Mouse (Mus musculus) C2C12 (cell line): ENCODE measurements at regions not wholly inside any gene's neighbourhood (a gene's known extent, or its start where the extent isn't known, plus 50 kb on each side); places are given as distances from the start of the nearest gene placed in this dataset.

ENCODE experiments used
- H3K27me3 ChIP-seq: one replicate; pipeline ENCODE4 v1.6.1; 2011; ENCODE audit not compliant: control insufficient read depth, insufficient read depth, insufficient read length
- H3K36me3 ChIP-seq: one replicate; pipeline ENCODE4 v1.6.1; 2011; ENCODE audit not compliant: control insufficient read depth, insufficient read depth
- H3K4me3 ChIP-seq: one replicate; pipeline ENCODE4 v1.5.1; 2011; ENCODE audit warnings: mild to moderate bottlenecking, control low read depth; ENCODE audit not compliant: poor library complexity, insufficient read depth, severe bottlenecking
- H3K79me2 ChIP-seq: one replicate; pipeline ENCODE4 v1.6.1; 2011; ENCODE audit not compliant: control insufficient read depth, insufficient read depth
- H3K79me3 ChIP-seq: one replicate; pipeline ENCODE4 v1.6.1; 2011; ENCODE audit warnings: low read depth, control low read depth
- H3ac ChIP-seq: one replicate; pipeline ENCODE3; 2011; ENCODE audit warnings: low read depth; ENCODE audit not compliant: control insufficient read depth, insufficient read length
- CEBPB ChIP-seq: IDR thresholded peaks from one replicate; pipeline ENCODE4 v1.6.1; 2011; ENCODE audit warnings: low read depth, mild to moderate bottlenecking, control low read depth, moderate library complexity
- CTCF ChIP-seq: IDR thresholded peaks from one replicate; pipeline ENCODE4 v1.5.1; 2011; ENCODE audit not compliant: control insufficient read depth, insufficient read depth, insufficient read length
- FOSL1 ChIP-seq: IDR thresholded peaks from one replicate; pipeline ENCODE4 v1.8.0; 2011; ENCODE audit warnings: mild to moderate bottlenecking, low read length; ENCODE audit not compliant: poor library complexity, insufficient read depth, severe bottlenecking
- MAX ChIP-seq: IDR thresholded peaks from one replicate; pipeline ENCODE4 v1.6.1; 2011; ENCODE audit warnings: mild to moderate bottlenecking, control low read depth
- MYOD1 ChIP-seq: IDR thresholded peaks from one replicate; pipeline ENCODE4 v1.6.1; 2011; ENCODE audit warnings: low read depth; ENCODE audit not compliant: control insufficient read depth, insufficient read length
- MYOG ChIP-seq: IDR thresholded peaks from one replicate; pipeline ENCODE4 v1.6.1; 2011; ENCODE audit not compliant: control insufficient read depth, insufficient read length; ENCODE audit errors: extremely low read depth
- USF1 ChIP-seq: IDR thresholded peaks from one replicate; pipeline ENCODE4 v1.6.1; 2011; ENCODE audit warnings: low read depth, mild to moderate bottlenecking, control low read depth, moderate library complexity

- no peaks in the 10 kb centered on the region for H3K27me3 ChIP-seq
- no peak overlapping the region for H3ac ChIP-seq
- TF ChIP-seq MAX (no peak), MYOG (no peak), USF1 (no peak), CTCF (no peak), MYOD1 (no peak), FOSL1 (no peak), CEBPB (no peak)
- no peaks in the 10 kb centered on the region for H3K36me3 ChIP-seq
- no peaks in the 10 kb centered on the region for H3K79me2 ChIP-seq
- no peaks in the 10 kb centered on the region for H3K79me3 ChIP-seq
- H3K4me3 ChIP-seq, result no peak overlapping the region
Observed at GRCm38 (mm10) chr13:71747003-71747965, 216.2 kb downstream of the Irx1 start.

GRCm38 (mm10) chr13:71746534-71746933 lies 217.0 kb downstream of the Irx1 start:
- Histone ChIP-seq H3K79me3 (no peaks in the 10 kb centered on the region), H3K4me3 (no peak overlapping the region), H3K36me3 (no peaks in the 10 kb centered on the region), H3K79me2 (no peaks in the 10 kb centered on the region), H3K27me3 (no peaks in the 10 kb centered on the region), H3ac (no peak overlapping the region)
- TF ChIP-seq MYOD1 (no peak), MYOG (no peak), MAX (no peak), CEBPB (no peak), CTCF (no peak), FOSL1 (no peak), USF1 (no peak)

- TF ChIP-seq MAX, result no peak
- TF ChIP-seq MYOG, result no peak
- TF ChIP-seq CTCF, result no peak
- no peak for TF ChIP-seq MYOD1
- no peak for TF ChIP-seq FOSL1
- no peak for TF ChIP-seq CEBPB
- no peak for TF ChIP-seq USF1
- H3K79me3 ChIP-seq, result no peaks in the 10 kb centered on the region
- H3K79me2 ChIP-seq, result no peaks in the 10 kb centered on the region
- H3K27me3 ChIP-seq, result no peaks in the 10 kb centered on the region
- H3K36me3 ChIP-seq, result no peaks in the 10 kb centered on the region
- no peak overlapping the region for H3ac ChIP-seq
- no peak overlapping the region for H3K4me3 ChIP-seq
Observed at GRCm38 (mm10) chr13:71736821-71737345, 226.6 kb downstream of the Irx1 start.

GRCm38 (mm10) chr13:71734261-71734660 lies 229.3 kb downstream of the Irx1 start:
- H3K4me3 ChIP-seq, result no peak overlapping the region
- H3K79me2 ChIP-seq, result no peaks in the 10 kb centered on the region
- TF ChIP-seq CEBPB, result no peak
- no peak for TF ChIP-seq MYOG
- H3K27me3 ChIP-seq, result no peaks in the 10 kb centered on the region
- no peak overlapping the region for H3ac ChIP-seq
- H3K79me3 ChIP-seq, result no peaks in the 10 kb centered on the region
- H3K36me3 ChIP-seq, result no peaks in the 10 kb centered on the region

GRCm38 (mm10) chr13:71733360-71733759 lies 230.2 kb downstream of the Irx1 start:
- Histone ChIP-seq H3K4me3 (no peak overlapping the region), H3ac (no peak overlapping the region), H3K36me3 (no peaks in the 10 kb centered on the region), H3K79me3 (no peaks in the 10 kb centered on the region), H3K79me2 (no peaks in the 10 kb centered on the region), H3K27me3 (no peaks in the 10 kb centered on the region)
- TF ChIP-seq MYOD1 (no peak), FOSL1 (no peak), CTCF (no peak), USF1 (no peak), CEBPB (no peak), MYOG (no peak), MAX (no peak)

GRCm38 (mm10) chr13:71732903-71733302 lies 230.6 kb downstream of the Irx1 start:
- Histone ChIP-seq H3K79me3 (no peaks in the 10 kb centered on the region), H3K4me3 (no peak overlapping the region), H3K79me2 (no peaks in the 10 kb centered on the region), H3ac (no peak overlapping the region), H3K27me3 (no peaks in the 10 kb centered on the region), H3K36me3 (no peaks in the 10 kb centered on the region)
- TF ChIP-seq MAX (no peak), CTCF (no peak), MYOD1 (no peak), USF1 (no peak), MYOG (no peak), CEBPB (no peak)
